Mouse (Mus musculus) thymus, postnatal 10 days (tissue): ENCODE results near the gene Edc3.

Experiments
- DNase-seq, 2 experiments: peaks; one replicate each; pipeline ENCODE4 v3.0.0; 2021; ENCODE audit warnings: low spot score in 2 of 2

Edc3 gene

GRCm38 (mm10) chr9:57698466-57699150 is 9.7 kb upstream of the Edc3 start:
- no peak for DNase-seq

GRCm38 (mm10) chr9:57706496-57706895 is 1.8 kb upstream of the Edc3 start:
- DNase-seq, result no peak

GRCm38 (mm10) chr9:57708720-57709274 is 457 bp downstream of the Edc3 start:
- peak; percentile 31 to 50 for DNase-seq

- peak; percentile 22 to 26 for DNase-seq
Observed at GRCm38 (mm10) chr9:57710214-57710613, 1.9 kb downstream of the Edc3 start.

GRCm38 (mm10) chr9:57712194-57712593 is 3.9 kb downstream of the Edc3 start:
- DNase-seq, result no peak

GRCm38 (mm10) chr9:57718408-57718807 is 10.1 kb downstream of the Edc3 start:
- DNase-seq, result no peak

GRCm38 (mm10) chr9:57720736-57721135 is 12.4 kb downstream of the Edc3 start:
- DNase-seq, result no peak

GRCm38 (mm10) chr9:57722371-57722770 is 14.0 kb downstream of the Edc3 start:
- no peak for DNase-seq

- DNase-seq, result no peak
Observed at GRCm38 (mm10) chr9:57723315-57723715, 15.0 kb downstream of the Edc3 start.

GRCm38 (mm10) chr9:57723796-57724195 is 15.5 kb downstream of the Edc3 start:
- DNase-seq, result no peak

GRCm38 (mm10) chr9:57724701-57725100 is 16.4 kb downstream of the Edc3 start:
- no peak for DNase-seq

GRCm38 (mm10) chr9:57728312-57728711 is 20.0 kb downstream of the Edc3 start:
- DNase-seq, result no peak

GRCm38 (mm10) chr9:57733606-57734005 is 25.3 kb downstream of the Edc3 start:
- no peak for DNase-seq

GRCm38 (mm10) chr9:57739863-57740262 is 31.5 kb downstream of the Edc3 start:
- DNase-seq, result no peak

- peak in 1 of 2 experiments; percentile 40 for DNase-seq
Observed at GRCm38 (mm10) chr9:57744462-57745091, 36.2 kb downstream of the Edc3 start.

GRCm38 (mm10) chr9:57747067-57747466 is 38.7 kb downstream of the Edc3 start:
- no peak for DNase-seq

- DNase-seq, result no peak
Observed at GRCm38 (mm10) chr9:57748137-57748536, 39.8 kb downstream of the Edc3 start.

- DNase-seq, result no peak
Observed at GRCm38 (mm10) chr9:57748831-57749230, 40.5 kb downstream of the Edc3 start.

GRCm38 (mm10) chr9:57750901-57751300 is 42.6 kb downstream of the Edc3 start:
- DNase-seq, result no peak

GRCm38 (mm10) chr9:57757578-57757977 is 49.2 kb downstream of the Edc3 start:
- no peak for DNase-seq

- DNase-seq, result no peak
Observed at GRCm38 (mm10) chr9:57758528-57758927, 50.2 kb downstream of the Edc3 start.

- peak in 1 of 2 experiments; percentile 67 for DNase-seq
Observed at GRCm38 (mm10) chr9:57759289-57759688, 50.9 kb downstream of the Edc3 start.
